Mouse (Mus musculus) MEL (cell line): Measurements from ENCODE around the gene Ppil2. TPM values are rescaled to one million over a fixed set of nuclear protein-coding genes. Genes with fewer than 3 reads are reported as not detected.
A peak's percentile ranks its signal among the peaks of the same experiment; 100 is the strongest.

Experiments
- DNase-seq: peaks from one replicate; pipeline ENCODE4 v3.0.0; 2011; ENCODE audit warnings: low read depth, low spot score
- H3K27ac ChIP-seq: 2 replicates; pipeline ENCODE4 v1.5.1; 2012; ENCODE audit warnings: low read depth, mild to moderate bottlenecking, control low read depth, low read length, moderate library complexity; ENCODE audit not compliant: control insufficient read depth
- H3K27me3 ChIP-seq, 2 experiments: fragments of 150-350 bp in 1 of 2; sonication (generic) in 1 of 2; 2 replicates each; pipeline ENCODE4 v1.6.1; 2012; ENCODE audit warnings: low read length in 2 of 2, mild to moderate bottlenecking in 2 of 2, improper control_type of control experiment in 1 of 2, moderate library complexity in 1 of 2; ENCODE audit not compliant: insufficient read depth in 2 of 2, control insufficient read depth in 1 of 2
- H3K36me3 ChIP-seq, 2 experiments: 2 replicates each; pipeline ENCODE4 v1.6.1; 2012 to 2014; ENCODE audit warnings: low read length in 2 of 2, improper control_type of control experiment in 1 of 2, inconsistent platforms in 1 of 2, mild to moderate bottlenecking in 1 of 2; ENCODE audit not compliant: insufficient read depth in 2 of 2, control insufficient read depth in 1 of 2
- H3K4me1 ChIP-seq, 2 experiments: fragments of 150-350 bp in 1 of 2; sonication (generic) in 1 of 2; 2 replicates each; pipeline ENCODE4 v1.6.1; 2012; ENCODE audit warnings: low read length in 2 of 2, improper control_type of control experiment in 1 of 2, mild to moderate bottlenecking in 1 of 2; ENCODE audit not compliant: insufficient read depth in 2 of 2, control insufficient read depth in 1 of 2
- H3K4me3 ChIP-seq, 2 experiments: fragments of 150-350 bp in 1 of 2; sonication (generic) in 1 of 2; 2 replicates each; pipeline ENCODE4 v1.5.1; 2012; ENCODE audit warnings: low read depth in 2 of 2, low read length in 2 of 2, mild to moderate bottlenecking in 2 of 2, moderate library complexity in 2 of 2, control low read depth in 1 of 2, improper control_type of control experiment in 1 of 2; ENCODE audit not compliant: control insufficient read depth in 1 of 2, insufficient read depth in 1 of 2
- H3K79me2 ChIP-seq: 2 replicates; pipeline ENCODE4 v1.6.1; 2012; ENCODE audit warnings: mild to moderate bottlenecking, low read length, moderate library complexity; ENCODE audit not compliant: control insufficient read depth, poor library complexity, insufficient read depth
- H3K9ac ChIP-seq: 2 replicates; pipeline ENCODE4 v1.6.1; 2012; ENCODE audit warnings: low read depth, mild to moderate bottlenecking, control low read depth, low read length, moderate library complexity; ENCODE audit not compliant: control insufficient read depth, poor library complexity, severe bottlenecking
- H3K9me3 ChIP-seq: fragments of 150-350 bp; sonication (generic); replicated peaks from 2 replicates; pipeline ENCODE4 v1.6.1; 2012; ENCODE audit warnings: mild to moderate bottlenecking, low read length, improper control_type of control experiment, moderate library complexity; ENCODE audit not compliant: insufficient read depth
- CHD2 ChIP-seq: IDR thresholded peaks from 2 replicates; pipeline ENCODE4 v1.6.1; 2011; ENCODE audit warnings: low read length, improper control_type of control experiment
- CTCF ChIP-seq, 3 experiments: IDR thresholded peaks in 2 of 3; conservative IDR thresholded peaks in 1 of 3; 2 replicates each; pipeline ENCODE4 v1.5.1; 2011 to 2012; ENCODE audit warnings: low read length in 3 of 3, low read depth in 2 of 3, mild to moderate bottlenecking in 2 of 3, improper control_type of control experiment in 1 of 3, inconsistent platforms in 1 of 3, mixed read lengths in 1 of 3, moderate library complexity in 1 of 3; ENCODE audit not compliant: control insufficient read depth in 1 of 3, insufficient read depth in 1 of 3, poor library complexity in 1 of 3, severe bottlenecking in 1 of 3
- E2F4 ChIP-seq: IDR thresholded peaks from 2 replicates; pipeline ENCODE4 v1.6.1; 2011; ENCODE audit warnings: low read depth, low read length, improper control_type of control experiment, borderline replicate concordance
- ELF1 ChIP-seq: IDR thresholded peaks from 2 replicates; pipeline ENCODE4 v1.6.1; 2014; ENCODE audit warnings: low read depth, mild to moderate bottlenecking, inconsistent platforms, low read length, improper control_type of control experiment, moderate library complexity
- EP300 ChIP-seq, 2 experiments: IDR thresholded peaks; 2 replicates each; pipeline ENCODE4 v1.6.1; 2011; ENCODE audit warnings: improper control_type of control experiment in 2 of 2, low read length in 2 of 2, low read depth in 1 of 2, mild to moderate bottlenecking in 1 of 2
- ETS1 ChIP-seq: IDR thresholded peaks from 2 replicates; pipeline ENCODE4 v1.6.1; 2012; ENCODE audit warnings: low read depth, mild to moderate bottlenecking, inconsistent platforms, low read length, improper control_type of control experiment, moderate library complexity
- GABPA ChIP-seq: IDR thresholded peaks from 2 replicates; pipeline ENCODE4 v1.6.1; 2012; ENCODE audit warnings: low read depth, mild to moderate bottlenecking, inconsistent platforms, low read length, improper control_type of control experiment, moderate library complexity
- GATA1 ChIP-seq: IDR thresholded peaks from 2 replicates; pipeline ENCODE4 v1.6.1; 2011; ENCODE audit warnings: low read depth, low read length, improper control_type of control experiment
- KAT2A ChIP-seq: conservative IDR thresholded peaks from 2 replicates; pipeline ENCODE4 v1.6.1; 2012; ENCODE audit warnings: low read depth, low read length, improper control_type of control experiment, inconsistent platforms
- MAFK ChIP-seq: IDR thresholded peaks from 2 replicates; pipeline ENCODE4 v1.6.1; 2011; ENCODE audit warnings: low read depth, mild to moderate bottlenecking, low read length, improper control_type of control experiment, borderline replicate concordance
- MAX ChIP-seq: IDR thresholded peaks from 2 replicates; pipeline ENCODE4 v1.6.1; 2011; ENCODE audit warnings: low read length, improper control_type of control experiment
- MXI1 ChIP-seq: IDR thresholded peaks from 2 replicates; pipeline ENCODE4 v1.6.1; 2011; ENCODE audit warnings: mild to moderate bottlenecking, low read depth, low read length, improper control_type of control experiment
- MYB ChIP-seq: IDR thresholded peaks from 2 replicates; pipeline ENCODE4 v1.6.1; 2011; ENCODE audit warnings: mild to moderate bottlenecking, low read depth, low read length, improper control_type of control experiment
- MYC ChIP-seq: IDR thresholded peaks from 2 replicates; pipeline ENCODE4 v1.6.1; 2011; ENCODE audit warnings: low read depth, mild to moderate bottlenecking, low read length, improper control_type of control experiment, moderate library complexity
- NELFE ChIP-seq: IDR thresholded peaks from 2 replicates; pipeline ENCODE4 v1.6.1; 2011; ENCODE audit warnings: low read depth, low read length, improper control_type of control experiment
- NRF1 ChIP-seq: IDR thresholded peaks from 2 replicates; pipeline ENCODE4 v1.6.1; 2014; ENCODE audit warnings: low read depth, mild to moderate bottlenecking, inconsistent platforms, low read length, improper control_type of control experiment, moderate library complexity; ENCODE audit not compliant: poor library complexity, insufficient read depth, severe bottlenecking
- POLR2A ChIP-seq, 2 experiments: IDR thresholded peaks; 2 replicates each; pipeline ENCODE4 v1.6.1; 2011 to 2012; ENCODE audit warnings: low read length in 2 of 2, mild to moderate bottlenecking in 2 of 2, control low read depth in 1 of 2, improper control_type of control experiment in 1 of 2, low read depth in 1 of 2, moderate library complexity in 1 of 2; ENCODE audit not compliant: control insufficient read depth in 1 of 2, insufficient read depth in 1 of 2, poor library complexity in 1 of 2
- POLR2AphosphoS5 ChIP-seq: IDR thresholded peaks from 2 replicates; pipeline ENCODE4 v1.6.1; 2012; ENCODE audit warnings: low read depth, borderline replicate concordance, mild to moderate bottlenecking, inconsistent platforms, low read length, moderate library complexity, mixed read lengths
- RAD21 ChIP-seq: IDR thresholded peaks from 2 replicates; pipeline ENCODE4 v1.6.1; 2011; ENCODE audit warnings: mild to moderate bottlenecking, low read depth, low read length, improper control_type of control experiment
- RCOR1 ChIP-seq: IDR thresholded peaks from 2 replicates; pipeline ENCODE4 v1.6.1; 2012; ENCODE audit warnings: low read depth, mild to moderate bottlenecking, inconsistent platforms, low read length, improper control_type of control experiment
- SMC3 ChIP-seq: IDR thresholded peaks from 2 replicates; pipeline ENCODE4 v1.6.1; 2011; ENCODE audit warnings: low read depth, low read length, improper control_type of control experiment
- TAL1 ChIP-seq: IDR thresholded peaks from 2 replicates; pipeline ENCODE4 v1.6.1; 2012; ENCODE audit warnings: mild to moderate bottlenecking, inconsistent platforms, low read length, moderate library complexity, mixed read lengths
- TCF12 ChIP-seq: IDR thresholded peaks from 2 replicates; pipeline ENCODE4 v1.6.1; 2014; ENCODE audit warnings: low read depth, mild to moderate bottlenecking, inconsistent platforms, low read length, improper control_type of control experiment, moderate library complexity
- USF2 ChIP-seq, 2 experiments: IDR thresholded peaks; 2 replicates each; pipeline ENCODE4 v1.6.1; 2011 to 2012; ENCODE audit warnings: improper control_type of control experiment in 2 of 2, low read length in 2 of 2, borderline replicate concordance in 1 of 2, inconsistent platforms in 1 of 2, low read depth in 1 of 2, mild to moderate bottlenecking in 1 of 2; ENCODE audit not compliant: insufficient read depth in 1 of 2
- ZKSCAN1 ChIP-seq: IDR thresholded peaks from 2 replicates; pipeline ENCODE4 v1.6.1; 2012; ENCODE audit warnings: low read depth, mild to moderate bottlenecking, inconsistent platforms, low read length, improper control_type of control experiment, moderate library complexity
- ZMIZ1 ChIP-seq: IDR thresholded peaks from 2 replicates; pipeline ENCODE4 v1.6.1; 2012; ENCODE audit warnings: low read depth, mild to moderate bottlenecking, inconsistent platforms, low read length, improper control_type of control experiment, moderate library complexity
- ZNF384 ChIP-seq: IDR thresholded peaks from 2 replicates; pipeline ENCODE4 v1.6.1; 2012; ENCODE audit warnings: low read depth, mild to moderate bottlenecking, inconsistent platforms, low read length, improper control_type of control experiment
- polyA plus RNA-seq, 2 experiments: library from polyadenylated mRNA; stranded (reverse) in 1 of 2; unstranded in 1 of 2; fragments of >175 nt in 1 of 2; fragments of >200 nt in 1 of 2; gene quantifications; 2 replicates each; pipeline versions ENCODE4 v1.2.1 to v1.2.4; 2012; ENCODE audit warnings: low replicate concordance in 2 of 2, low read depth in 1 of 2; ENCODE audit not compliant: insufficient read length in 2 of 2, insufficient read depth in 1 of 2, missing spikeins in 1 of 2
- total RNA-seq: library from RNA; depleted of rRNA; stranded (reverse); fragments of 300-350 nt; gene quantifications from 2 replicates; pipeline ENCODE4 v1.2.3, GENCODE M21; 2012

Gene Ppil2
- total and polyA plus RNA-seq, 3 experiments, result 62.9 to 81.2 TPM; not detected in 1

DNA sequence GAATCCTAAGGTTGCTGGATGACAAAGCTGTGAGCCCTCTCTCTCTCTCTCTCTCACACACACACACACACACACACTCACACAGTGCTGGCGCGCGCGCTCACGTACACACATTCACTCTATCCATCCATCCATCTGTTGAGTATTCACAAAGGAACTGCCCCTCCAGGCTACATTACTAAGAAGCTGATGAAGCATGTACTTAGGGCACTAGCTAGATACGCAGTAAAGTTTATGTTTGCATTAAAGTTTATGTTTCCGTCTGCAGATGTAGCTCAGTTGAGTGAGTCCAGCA, 21.8 kb upstream of the Ppil2 start:
- H3K9ac ChIP-seq, result peak overlapping the region; percentile 78
- H3K79me2 ChIP-seq, result peaks cover 16% of the 10 kb centered on the region
- peak overlapping the region; percentile 58 to 70 for H3K4me3 ChIP-seq
- peaks cover 0 to 15% of the 10 kb centered on the region in 2 experiments; a peak in 2 of 4 replicates for H3K4me1 ChIP-seq
- peak overlapping the region; percentile 75 for H3K27ac ChIP-seq
- no peak for TF ChIP-seq USF2 (IDR thresholded peaks at IDR 0.05; ENCODE audit: borderline replicate concordance in 1 of 2, insufficient read depth in 1 of 2, low read depth in 1 of 2, low read length in 2 of 2)
- TF ChIP-seq RAD21, result no peak
- TF ChIP-seq CHD2, result no peak
- no peak for TF ChIP-seq MAFK
- TF ChIP-seq KAT2A, result no peak
- no peak for TF ChIP-seq POLR2AphosphoS5
- TF ChIP-seq SMC3, result no peak
- TF ChIP-seq MXI1, result no peak
- no peak for TF ChIP-seq MYC
- TF ChIP-seq NRF1, result no peak
- TF ChIP-seq MYB, result no peak
- TF ChIP-seq NELFE, result no peak
- no peak for TF ChIP-seq ZKSCAN1
- no peak for TF ChIP-seq MAX
- no peak for TF ChIP-seq POLR2A (IDR thresholded peaks at IDR 0.05; ENCODE audit: control insufficient read depth in 1 of 2, insufficient read depth in 1 of 2, low read depth in 1 of 2, low read length in 2 of 2, poor library complexity in 1 of 2)
- TF ChIP-seq ZNF384, result no peak
- TF ChIP-seq EP300 (IDR thresholded peaks at IDR 0.05; ENCODE audit: low read depth in 1 of 2, low read length in 2 of 2), result no peak
- no peak for TF ChIP-seq GABPA
- TF ChIP-seq, all 39 proteins: peak for 0
- peak; percentile 76 for DNase-seq
- H3K36me3 ChIP-seq, result peaks cover 0 to 2% of the 10 kb centered on the region in 2 experiments; a peak in 2 of 4 replicates
- no peaks in the 10 kb centered on the region for H3K9me3 ChIP-seq
- no peaks in the 10 kb centered on the region for H3K27me3 ChIP-seq

GRCm38 (mm10) chr16:17132089-17132905, 21.2 kb upstream of the Ppil2 start, which contains the start of gene Sdf2l1:
Gene Sdf2l1 (minus strand): TSS chr16:17132383.
- peak within 1 kb of the TSS; percentile 84 to 85 for H3K4me3 ChIP-seq
- peaks cover 0 to 15% of the 10 kb centered on the region in 2 experiments; a peak in 2 of 4 replicates for H3K4me1 ChIP-seq
- no peaks in the 10 kb centered on the region for H3K9me3 ChIP-seq
- no peaks in the 10 kb centered on the region for H3K27me3 ChIP-seq
- H3K36me3 ChIP-seq, result peaks cover 0 to 2% of the 10 kb centered on the region in 2 experiments; a peak in 2 of 4 replicates
- H3K79me2 ChIP-seq, result peaks cover 16% of the 10 kb centered on the region
- peak; percentile 99 for DNase-seq
- H3K27ac ChIP-seq, result peak within 1 kb of the TSS; percentile 75
- H3K9ac ChIP-seq, result peak within 1 kb of the TSS; percentile 84
- TF ChIP-seq TAL1 (no peak), MYC (peak; percentile 58), ETS1 (0 out of 2 replicates have a peak, but pooled peaks have one; percentile 43), MAFK (no peak), GATA1 (no peak), NRF1 (peak; percentile 47), TCF12 (peak; percentile 46), KAT2A (no peak), RAD21 (no peak), CHD2 (peak; percentile 53; the same call in 1 of the 2 replicates), ZNF384 (no peak), ZKSCAN1 (no peak), RCOR1 (peak; percentile 73; the same call in 1 of the 2 replicates), MAX (peak; percentile 57), E2F4 (peak; percentile 82; the same call in 1 of the 2 replicates), EP300 (IDR thresholded peaks at IDR 0.05; ENCODE audit: low read depth in 1 of 2, low read length in 2 of 2) (peak in 1 of 2 experiments; percentile 35; a peak in 1 of 4 replicates), CTCF (IDR thresholded peaks at IDR 0.05 in 2 of 3, conservative IDR thresholded peaks at IDR 0.05 in 1 of 3; ENCODE audit: control insufficient read depth in 1 of 3, insufficient read depth in 1 of 3, low read depth in 2 of 3, low read length in 3 of 3, poor library complexity in 1 of 3, severe bottlenecking in 1 of 3) (peak in 2 of 3 experiments; percentile 40 to 41; a peak in 3 of 6 replicates), MXI1 (peak; percentile 73; the same call in 1 of the 2 replicates), ELF1 (peak; percentile 72; the same call in 1 of the 2 replicates), ZMIZ1 (peak; percentile 92), MYB (no peak)
